Mouse (Mus musculus): ENCODE measurements around the gene C2cd4d.

The C2cd4d gene

GRCm38 (mm10) chr3:94413031-94413679 is 50.9 kb downstream of the C2cd4d start, which contains the start of gene Tdrkh:
Gene Tdrkh (plus strand): TSS chr3:94413273.
- DNase-seq (ENCODE audit: low spot score in 2 of 2): peak; percentile 100
